Mouse (Mus musculus): ENCODE measurements around the gene Tbr1. TPM values are rescaled to one million over a fixed set of nuclear protein-coding genes. Genes with fewer than 3 reads are reported as not detected.

Tbr1 gene
- polyA plus RNA-seq, 1 experiment from 2014 or later: 0.05 TPM

DNA sequence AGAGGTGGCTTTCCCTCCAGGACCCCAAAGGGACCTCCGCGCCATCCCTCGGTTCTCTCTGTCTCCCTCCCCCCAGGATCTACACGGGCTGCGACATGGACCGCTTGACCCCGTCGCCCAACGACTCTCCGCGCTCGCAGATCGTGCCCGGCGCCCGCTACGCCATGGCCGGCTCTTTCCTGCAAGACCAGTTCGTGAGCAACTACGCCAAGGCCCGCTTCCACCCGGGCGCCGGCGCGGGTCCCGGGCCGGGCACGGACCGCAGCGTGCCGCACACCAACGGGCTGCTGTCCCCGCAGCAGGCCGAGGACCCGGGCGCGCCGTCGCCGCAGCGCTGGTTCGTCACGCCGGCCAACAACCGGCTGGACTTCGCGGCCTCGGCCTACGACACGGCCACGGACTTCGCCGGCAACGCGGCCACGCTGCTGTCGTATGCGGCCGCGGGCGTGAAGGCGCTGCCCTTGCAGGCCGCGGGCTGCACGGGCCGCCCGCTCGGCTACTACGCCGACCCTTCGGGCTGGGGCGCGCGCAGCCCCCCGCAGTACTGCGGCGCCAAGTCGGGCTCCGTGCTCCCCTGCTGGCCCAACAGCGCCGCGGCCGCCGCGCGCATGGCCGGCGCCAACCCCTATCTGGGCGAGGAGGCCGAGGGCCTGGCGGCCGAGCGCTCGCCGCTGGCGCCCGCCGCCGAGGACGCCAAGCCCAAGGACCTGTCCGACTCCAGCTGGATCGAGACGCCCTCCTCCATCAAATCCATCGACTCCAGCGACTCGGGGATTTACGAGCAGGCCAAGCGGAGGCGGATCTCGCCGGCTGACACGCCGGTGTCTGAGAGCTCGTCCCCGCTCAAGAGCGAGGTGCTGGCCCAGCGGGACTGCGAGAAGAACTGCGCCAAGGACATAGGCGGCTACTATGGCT is 9.0 kb downstream of the Tbr1 start:
- DNase-seq (ENCODE audit: low spot score): no peak

DNA sequence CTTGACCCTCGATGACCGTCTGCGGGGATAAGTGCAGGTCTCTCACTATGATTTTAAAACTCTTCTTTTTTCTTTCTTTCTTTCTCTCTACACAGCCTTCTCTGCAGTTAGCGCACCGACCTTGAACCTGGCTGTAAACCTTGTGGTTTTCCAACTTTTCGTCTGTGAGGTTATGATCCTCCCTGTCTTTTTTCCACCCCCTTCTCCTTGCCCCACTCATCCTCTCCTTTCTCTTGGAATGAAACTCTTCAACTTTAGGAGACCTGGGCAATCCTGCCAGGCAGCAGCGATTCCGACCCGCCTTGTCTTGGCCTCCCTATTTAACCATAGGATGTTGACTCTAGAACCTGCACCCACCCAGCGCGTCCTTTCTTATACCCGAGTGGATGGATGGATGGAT is 9.8 kb downstream of the Tbr1 start:
- no peak for DNase-seq (ENCODE audit: low spot score)

DNA sequence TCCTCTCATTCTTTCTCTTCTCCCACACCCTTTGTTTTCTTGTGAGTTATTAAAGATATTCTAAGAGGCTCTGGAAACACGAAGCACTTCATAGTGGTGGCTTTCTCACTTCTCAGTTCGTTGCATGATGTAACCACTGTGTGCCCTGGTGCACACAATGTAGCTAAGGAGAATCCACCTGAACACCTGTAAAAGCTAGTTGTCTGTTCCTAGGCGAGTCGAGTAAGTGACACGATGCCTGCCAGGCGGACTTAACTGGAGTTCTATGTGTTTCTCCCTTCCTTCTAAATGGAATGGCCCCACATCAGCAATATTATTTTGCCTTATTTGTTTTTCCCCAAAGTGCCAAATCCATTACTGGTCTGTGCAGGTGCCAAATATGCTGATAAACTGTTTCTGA is 10.4 kb downstream of the Tbr1 start:
- no peak for DNase-seq (ENCODE audit: low spot score)

DNA sequence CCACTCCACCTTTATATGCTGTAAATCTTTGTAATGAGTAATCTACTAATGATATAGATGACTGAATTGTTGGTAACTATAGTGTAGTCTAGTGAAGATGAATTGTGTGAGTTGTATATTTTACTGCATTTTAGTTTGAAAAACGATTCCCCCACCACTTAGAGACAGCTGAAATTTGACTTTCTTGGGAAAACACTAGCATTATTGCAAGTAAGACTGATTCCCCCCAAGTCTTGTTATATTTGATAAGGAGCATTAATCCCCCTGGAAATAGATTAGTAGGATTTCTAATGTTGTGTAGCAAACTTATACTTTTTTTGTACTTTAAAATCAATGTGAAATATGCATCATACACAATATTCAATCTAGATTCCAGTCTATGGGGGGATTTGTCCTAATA is 10.8 kb downstream of the Tbr1 start:
- no peak for DNase-seq (ENCODE audit: low spot score)

DNA sequence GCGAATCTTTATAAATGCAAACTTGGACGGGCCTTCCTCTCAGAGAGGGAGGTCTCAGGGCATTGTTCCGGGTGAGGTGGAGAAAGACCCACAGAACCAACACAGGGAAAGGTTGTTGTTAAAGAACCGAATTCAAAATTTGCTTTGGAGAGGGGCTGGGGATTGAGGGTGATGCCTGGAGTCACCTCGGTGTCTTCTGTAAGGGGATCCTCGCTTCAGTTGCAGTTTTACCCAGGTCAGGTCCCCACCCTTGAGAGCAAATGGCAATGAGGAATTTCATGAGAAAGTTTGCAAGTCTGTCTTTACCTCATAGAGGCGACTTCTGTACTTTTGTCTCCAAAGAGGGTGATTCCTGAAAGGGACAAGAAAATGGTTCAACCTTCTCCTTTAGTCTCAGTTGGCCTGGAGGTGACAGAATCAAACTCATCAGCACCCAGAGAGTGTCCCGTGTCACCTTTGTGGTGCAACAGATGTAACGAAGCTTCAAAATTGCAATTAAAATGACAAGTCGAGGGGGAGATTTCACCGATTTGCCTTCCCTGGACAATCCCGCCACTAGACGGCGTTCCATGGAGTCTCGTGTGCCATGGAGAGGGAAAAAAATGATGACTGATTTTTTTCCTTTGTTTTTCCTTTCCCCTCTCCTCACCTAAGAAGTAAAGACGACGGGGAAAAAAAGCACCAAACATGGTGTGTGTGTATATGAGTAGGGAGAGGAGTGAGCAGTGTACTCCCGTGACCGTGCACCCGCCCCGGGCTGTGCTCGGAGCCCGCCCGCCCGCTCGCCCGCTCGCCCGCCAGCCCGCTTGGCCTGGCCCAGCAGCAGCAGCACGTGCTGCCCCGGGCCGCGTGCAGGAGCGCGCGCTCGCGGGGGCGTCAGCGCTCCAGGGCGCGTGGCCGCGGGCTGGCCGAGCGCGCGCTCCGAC is 12.1 kb downstream of the Tbr1 start:
- no peak for DNase-seq (ENCODE audit: low spot score)

DNA sequence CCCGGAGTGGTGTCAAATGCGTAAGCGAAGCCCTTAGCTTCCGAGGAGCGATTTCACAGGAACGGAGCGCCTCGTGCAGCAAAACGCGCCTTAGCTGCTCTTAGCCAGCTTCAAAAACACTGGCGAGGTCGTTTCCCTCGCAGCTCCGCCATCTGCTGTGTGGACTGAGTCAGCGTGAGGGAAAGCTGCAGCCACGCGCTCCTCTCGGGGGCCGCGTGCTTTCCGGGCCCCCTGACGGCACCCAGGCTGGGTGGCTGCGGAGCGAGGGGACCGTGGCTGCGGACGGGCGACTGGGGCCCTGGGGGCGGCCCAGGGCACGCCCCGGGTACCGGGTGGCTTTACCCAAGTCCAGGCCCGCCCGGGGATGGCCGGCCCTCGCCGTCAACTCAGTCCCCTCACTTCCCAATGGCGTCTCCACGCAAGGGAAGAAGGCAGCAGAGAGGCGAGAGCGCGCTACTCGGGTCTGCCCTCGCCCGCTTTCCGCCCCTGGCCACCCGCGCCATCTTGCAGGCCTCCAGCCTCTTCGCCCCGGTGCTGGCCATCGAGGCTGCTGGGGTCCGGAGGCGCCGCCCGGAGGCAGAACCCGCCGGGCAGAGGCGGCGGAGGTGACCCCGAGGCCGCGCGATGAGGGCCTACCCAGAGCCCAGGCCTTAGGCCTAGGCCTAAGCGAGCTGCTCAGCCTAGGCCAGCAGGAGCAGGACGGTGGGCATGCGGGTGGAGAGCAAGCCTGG is 13.0 kb downstream of the Tbr1 start:
- DNase-seq (ENCODE audit: low spot score): no peak

DNA sequence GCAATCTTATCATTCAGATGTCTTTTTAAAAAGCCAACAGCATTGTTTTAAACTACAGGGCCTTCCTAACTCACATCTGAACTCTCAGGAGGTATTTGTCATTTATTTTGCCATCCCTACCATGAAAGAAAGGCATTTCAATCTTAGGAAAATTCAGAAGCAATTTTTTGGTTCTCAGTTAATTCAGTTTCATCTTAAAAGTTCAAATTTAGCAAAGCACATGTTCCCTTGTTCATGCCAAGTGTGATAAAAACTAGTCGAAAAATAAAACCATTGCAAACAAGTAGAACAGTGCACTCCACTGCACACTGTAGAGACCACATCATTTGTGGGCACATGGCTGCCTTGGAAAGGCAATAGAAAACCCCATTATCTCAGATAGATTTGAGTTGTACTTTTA is 15.5 kb downstream of the Tbr1 start:
- DNase-seq (ENCODE audit: low spot score): no peak

DNA sequence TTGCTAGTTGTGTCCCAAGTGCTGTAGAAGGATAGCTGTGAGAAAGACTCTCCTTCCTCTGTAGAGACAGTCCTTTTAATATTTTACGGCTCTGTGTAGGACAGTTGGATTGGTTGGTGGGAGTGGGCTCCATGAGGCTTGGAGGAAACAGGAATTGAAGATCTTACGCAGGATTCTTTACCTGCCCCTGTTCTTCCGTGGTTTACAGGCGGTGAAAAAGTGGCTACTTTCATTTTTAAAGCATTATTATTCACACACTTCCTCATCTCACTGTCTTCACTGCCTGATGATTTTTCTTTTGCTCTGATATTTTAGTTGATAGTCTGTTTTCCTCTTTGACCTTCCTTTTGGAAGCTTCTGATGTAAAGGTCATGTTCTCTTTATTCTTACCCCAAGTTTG is 17.5 kb downstream of the Tbr1 start:
- no peak for DNase-seq (ENCODE audit: low spot score)

DNA sequence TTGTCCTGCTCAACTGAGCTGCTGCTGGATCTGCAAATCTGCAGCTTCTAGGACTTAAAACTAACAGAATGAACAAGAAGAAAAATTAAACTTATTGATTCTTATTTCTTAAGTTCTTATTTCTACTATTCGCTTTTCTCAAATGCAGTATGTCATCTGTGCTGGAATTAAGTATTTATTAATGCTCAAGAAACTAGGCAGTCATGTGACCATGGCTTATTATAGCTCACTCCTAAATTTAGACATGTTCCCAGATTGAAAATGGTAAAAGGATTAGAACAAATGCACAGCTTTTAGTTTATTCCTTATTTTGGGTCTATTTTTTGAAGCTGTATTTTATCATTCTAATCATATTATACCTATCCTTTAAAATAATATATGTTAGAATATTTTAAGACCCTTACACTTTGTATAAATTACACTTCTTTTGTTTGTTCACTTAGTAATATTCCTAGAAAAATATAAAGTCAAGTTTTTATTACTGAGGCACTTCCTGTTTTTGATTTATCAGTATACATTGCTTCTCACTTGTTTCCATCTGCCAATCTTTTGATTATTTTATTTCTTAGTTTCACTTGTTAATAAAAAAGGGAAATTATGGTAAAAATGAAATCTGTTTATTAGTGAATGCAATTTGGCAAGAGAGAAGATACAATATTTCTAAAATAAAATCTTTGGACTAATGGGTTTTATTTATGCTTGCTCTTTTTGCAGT is 20.9 kb downstream of the Tbr1 start:
- DNase-seq (ENCODE audit: low spot score): no peak

DNA sequence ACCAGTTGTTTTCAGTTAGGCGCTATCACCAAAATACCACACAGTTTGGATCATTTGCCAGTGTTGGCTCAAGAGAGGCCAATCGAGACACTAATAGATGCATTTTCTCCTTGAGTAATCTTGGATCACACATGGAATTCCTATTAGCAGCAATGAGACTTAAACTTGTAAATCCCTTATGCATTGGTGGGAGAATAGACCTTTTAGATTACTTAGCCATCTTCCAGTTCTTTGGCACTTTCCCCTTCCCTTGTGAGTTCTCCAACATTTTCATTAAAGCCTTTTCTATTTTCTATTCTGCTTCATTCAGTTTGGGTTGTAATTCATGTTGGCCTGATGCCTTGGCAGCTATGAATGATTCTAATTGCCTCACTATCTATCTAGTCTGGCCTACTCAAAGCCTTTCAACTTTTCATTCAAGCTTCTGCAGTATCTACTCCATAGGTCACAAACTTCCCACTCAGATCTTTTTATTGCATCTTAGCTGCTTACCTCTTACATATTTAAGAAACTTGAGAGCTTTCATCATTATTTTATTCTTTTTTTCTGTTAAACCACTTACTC is 34.6 kb downstream of the Tbr1 start:
- no peak for DNase-seq (ENCODE audit: low spot score)

Small RNA genes within 50 kb of the gene (microRNA-seq; reads per million reads assigned to microRNA genes)
- not detected for gene Gm22403 (ENCODE audit: borderline number of aligned reads)

Other genes starting within 250 kb of the Tbr1 start
- 48.1 and 49.4 TPM in 2 replicates for gene Tank, start 224.3 kb upstream of the Tbr1 start, polyA plus RNA-seq (2015; fragmentation: Nextera tagmentation; extraction: Ambion mirVana)
- 261 and 270 TPM in 2 replicates for gene Psmd14, start 91.2 kb upstream of the Tbr1 start, polyA plus RNA-seq (2015; fragmentation: Nextera tagmentation; extraction: Ambion mirVana)
- 0.32 and 0.53 TPM in 2 replicates for gene Slc4a10, start 243.5 kb downstream of the Tbr1 start, polyA plus RNA-seq (2015; fragmentation: Nextera tagmentation; extraction: Ambion mirVana)